Mouse (Mus musculus): ENCODE results near the gene Mkln1. TPM values are rescaled to one million over a fixed set of nuclear protein-coding genes. Genes with fewer than 3 reads are reported as not detected.

Gene Mkln1
- 104 and 117 TPM in 2 replicates for polyA plus RNA-seq (2015; fragmentation: Nextera tagmentation; extraction: Ambion mirVana)

DNA sequence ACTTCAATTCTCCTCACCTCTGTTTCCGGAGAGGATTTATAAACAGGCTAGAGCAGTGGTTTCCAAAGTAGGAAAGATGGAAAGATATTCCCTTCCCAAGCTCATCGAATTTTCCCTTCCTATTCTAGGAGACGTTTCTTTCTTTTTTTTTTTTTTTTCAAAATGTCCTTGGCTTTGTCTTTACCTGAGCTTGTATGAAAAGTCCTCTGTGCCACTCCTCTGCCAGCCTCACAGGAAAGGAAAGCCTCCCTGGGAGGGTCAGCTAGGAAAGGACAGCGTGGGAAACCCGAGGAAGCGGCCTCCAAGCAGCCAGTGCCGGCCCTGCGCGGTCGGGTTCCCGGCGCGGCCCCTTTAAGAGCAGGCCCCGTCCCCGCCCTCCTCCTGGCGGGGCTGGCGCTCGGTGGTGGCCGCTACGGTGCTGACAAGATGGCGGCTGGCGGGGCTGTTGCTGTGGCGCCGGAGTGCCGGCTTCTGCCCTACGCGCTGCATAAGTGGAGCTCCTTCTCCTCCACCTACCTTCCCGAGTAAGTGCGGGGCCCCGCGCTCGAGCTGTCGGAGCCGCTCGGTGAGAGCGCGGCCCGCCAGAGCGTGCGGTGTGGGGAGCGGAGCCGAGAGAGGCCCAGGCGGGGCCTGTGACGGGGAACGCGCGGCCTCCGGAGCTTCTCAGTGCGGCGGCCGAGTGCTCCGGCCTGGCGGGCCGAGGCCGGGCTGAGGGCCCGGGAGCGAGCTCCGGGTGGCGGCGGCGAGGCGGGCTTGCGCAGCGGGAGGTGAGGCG is at the start of gene Mkln1:
Gene Mkln1, plus strand, starts transcription at position 305 of the 775 bp plus-strand sequence.

DNA sequence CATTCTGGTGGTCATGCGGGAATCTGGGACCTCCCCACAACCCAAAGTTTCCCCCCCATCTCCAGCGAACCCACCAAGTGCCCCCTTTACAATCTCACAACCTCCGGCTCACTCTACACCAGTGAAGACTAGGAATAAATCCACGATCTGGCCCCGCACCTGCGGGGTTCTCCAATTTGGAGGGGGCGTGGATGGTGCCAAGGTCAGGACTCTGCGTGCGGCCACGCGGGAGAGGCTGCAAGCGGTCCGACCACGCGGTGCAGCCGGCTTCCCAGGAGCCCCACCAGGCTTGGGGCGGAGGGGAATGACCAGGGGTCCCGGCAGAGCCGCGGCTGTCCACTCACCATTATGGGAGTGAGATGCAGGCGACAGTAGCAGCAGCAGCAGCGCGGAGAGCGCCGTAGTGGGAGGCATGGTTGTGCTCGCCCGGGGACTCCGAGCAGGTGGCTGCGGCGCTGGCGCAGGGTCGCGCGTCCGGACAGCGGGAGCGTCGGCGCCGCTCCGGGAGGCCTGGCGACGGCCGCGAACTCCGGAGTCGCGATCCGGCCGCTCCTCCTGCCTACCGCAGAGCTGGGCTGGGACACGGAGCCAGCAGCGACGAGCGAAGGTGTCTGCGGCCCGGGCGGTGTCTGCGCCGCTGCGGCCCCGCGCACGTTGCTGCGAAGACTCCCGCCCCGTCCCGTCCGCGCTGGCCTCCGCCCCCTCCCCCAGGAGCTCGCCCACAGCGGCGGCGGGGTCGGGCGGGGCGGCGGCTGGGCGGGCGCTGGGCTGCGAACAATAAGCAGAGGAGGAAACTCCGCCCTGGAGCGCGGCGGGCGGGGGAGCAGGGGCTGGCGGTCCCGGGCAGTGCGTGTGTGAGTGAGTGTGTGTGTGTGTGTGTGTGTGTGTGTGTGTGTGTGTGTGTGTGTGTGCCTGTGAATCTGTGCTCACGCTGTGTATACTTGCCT is 165.0 kb downstream of the Mkln1 start, which contains the start of gene Podxl:
Gene Podxl, minus strand, starts transcription at position 747 of the 947 bp plus-strand sequence.

Other genes with a start within 250 kb of the Mkln1 start
- gene Podxl, start 165.2 kb downstream of the Mkln1 start, polyA plus RNA-seq (2015; fragmentation: Nextera tagmentation; extraction: Ambion mirVana): 6.2 and 7.3 TPM in 2 replicates

Data from skeletal muscle tissue, postnatal 0 days (tissue).